Mouse (Mus musculus) kidney, postnatal 0 days (tissue): ENCODE data around the gene Pou3f1. TPM values are rescaled to one million over a fixed set of nuclear protein-coding genes. Genes with fewer than 3 reads are reported as not detected.
A peak's percentile ranks its signal among the peaks of the same experiment; 100 is the strongest.

Source experiments
- ATAC-seq: fragments of 200-750 bp; cut with Nextera tagmentation; replicated peaks from 2 replicates; pipeline ENCODE4 v1.8.0; 2017; ENCODE audit warnings: low read depth, moderate number of reproducible peaks, moderate TSS enrichment, moderate library complexity; ENCODE audit not compliant: low FRiP score
- DNase-seq: peaks from one replicate; pipeline ENCODE4 v3.0.0-alpha.2; 2016; ENCODE audit warnings: low spot score
- H3K27ac ChIP-seq: fragments of 300-500 bp; sonication (generic); 2 replicates; pipeline ENCODE4 v1.5.1; 2014; ENCODE audit warnings: mild to moderate bottlenecking
- H3K27me3 ChIP-seq: fragments of 300-500 bp; sonication (generic); 2 replicates; pipeline ENCODE4 v1.6.1; 2014; ENCODE audit warnings: low read length, mixed read lengths; ENCODE audit not compliant: insufficient read depth
- H3K36me3 ChIP-seq: fragments of 300-500 bp; sonication (generic); 2 replicates; pipeline ENCODE4 v1.6.1; 2014; ENCODE audit warnings: low read length, mixed read lengths; ENCODE audit not compliant: insufficient read depth
- H3K4me1 ChIP-seq: fragments of 300-500 bp; sonication (generic); replicated peaks from 2 replicates; pipeline ENCODE4 v1.6.1; 2014; ENCODE audit warnings: antibody characterized with exemption, low read length, mixed read lengths; ENCODE audit not compliant: insufficient read depth
- H3K4me2 ChIP-seq: fragments of 300-500 bp; sonication (generic); 2 replicates; pipeline ENCODE4 v1.6.1; 2014; ENCODE audit warnings: mild to moderate bottlenecking, low read length, moderate library complexity, mixed read lengths
- H3K4me3 ChIP-seq: fragments of 300-500 bp; sonication (generic); replicated peaks from 2 replicates; pipeline ENCODE4 v1.5.1; 2014; ENCODE audit warnings: low read depth, low read length
- H3K9ac ChIP-seq: fragments of 300-500 bp; sonication (generic); 2 replicates; pipeline ENCODE4 v1.6.1; 2014; ENCODE audit warnings: low read depth, low read length
- H3K9me3 ChIP-seq: fragments of 300-500 bp; sonication (generic); replicated peaks from 2 replicates; pipeline ENCODE4 v1.6.1; 2016; ENCODE audit warnings: low read length, inconsistent platforms, mixed read lengths
- CTCF ChIP-seq: IDR thresholded peaks from 2 replicates; pipeline ENCODE4 v1.5.1; 2016; ENCODE audit warnings: antibody characterized with exemption, low read depth, mild to moderate bottlenecking, moderate library complexity
- WGBS: fragments of 180-500 bp; shearing (Covaris S2); extraction: QIAGEN DNeasy Blood & Tissue Kit; methylation state at CpG from one replicate; pipeline ENCODE4 v1.1.7; 2014; 5-methylcytosine and 5-hydroxymethylcytosine counted together
- polyA plus RNA-seq: library from polyadenylated mRNA; unstranded; fragments of >200 nt; fragmentation: Nextera tagmentation; extraction: Ambion mirVana; gene quantifications from 2 replicates; pipeline ENCODE4 v1.2.1, GENCODE M21; 2015

Pou3f1 gene
- polyA plus RNA-seq, 1 experiment from 2014 or later, result 0.57 TPM

- peak overlapping the region; percentile 74 for H3K27ac ChIP-seq
- H3K4me2 ChIP-seq, result peak overlapping the region; percentile 94
- H3K9me3 ChIP-seq, result no peaks in the 10 kb centered on the region
- no peak for TF ChIP-seq CTCF
- H3K27me3 ChIP-seq, result no peaks in the 10 kb centered on the region
- DNase-seq, result peak; percentile 51
- WGBS, result 5% methylated on average over 22 of the region's 22 CpGs
- H3K9ac ChIP-seq, result peak overlapping the region; percentile 76
- no peak for ATAC-seq
- peaks cover 35% of the 10 kb centered on the region for H3K4me1 ChIP-seq
- H3K4me3 ChIP-seq, result peak overlapping the region; percentile 75
- no peaks in the 10 kb centered on the region for H3K36me3 ChIP-seq
Observed at GRCm38 (mm10) chr4:124701052-124701845, 44.6 kb downstream of the Pou3f1 start.

- H3K27me3 ChIP-seq, result no peaks in the 10 kb centered on the region
- H3K27ac ChIP-seq, result no peak overlapping the region
- DNase-seq (no peak), ATAC-seq (no peak)
- no peak overlapping the region for H3K9ac ChIP-seq
- H3K36me3 ChIP-seq, result no peaks in the 10 kb centered on the region
- peaks cover 34% of the 10 kb centered on the region for H3K4me1 ChIP-seq
- 42% methylated on average over 5 of the region's 5 CpGs for WGBS
- TF ChIP-seq CTCF, result no peak
- peak overlapping the region; percentile 94 for H3K4me2 ChIP-seq
- H3K4me3 ChIP-seq, result peak overlapping the region; percentile 75
- H3K9me3 ChIP-seq, result no peaks in the 10 kb centered on the region
Observed at GRCm38 (mm10) chr4:124701916-124702315, 45.3 kb downstream of the Pou3f1 start.

- 42% methylated on average over 2 of the region's 2 CpGs for WGBS
- DNase-seq, result no peak
- H3K9me3 ChIP-seq, result no peaks in the 10 kb centered on the region
- no peaks in the 10 kb centered on the region for H3K36me3 ChIP-seq
- TF ChIP-seq CTCF, result no peak
- H3K9ac ChIP-seq, result no peak overlapping the region
- no peaks in the 10 kb centered on the region for H3K27me3 ChIP-seq
- peaks cover 34% of the 10 kb centered on the region for H3K4me1 ChIP-seq
- 0 out of 2 replicates have a peak overlapping the region, but pooled peaks have one; percentile 2 for H3K4me3 ChIP-seq
- peak overlapping the region; percentile 90 for H3K27ac ChIP-seq
- no peak for ATAC-seq
- H3K4me2 ChIP-seq, result peak overlapping the region; percentile 39; the same call in 1 of the 2 replicates
Observed at GRCm38 (mm10) chr4:124703406-124703805, 46.8 kb downstream of the Pou3f1 start.

GRCm38 (mm10) chr4:124703881-124704796 is 47.5 kb downstream of the Pou3f1 start:
- Histone ChIP-seq H3K27ac (peak overlapping the region; percentile 90), H3K27me3 (no peaks in the 10 kb centered on the region), H3K4me2 (peak overlapping the region; percentile 39), H3K4me1 (peaks cover 35% of the 10 kb centered on the region), H3K4me3 (0 out of 2 replicates have a peak overlapping the region, but pooled peaks have one; percentile 7), H3K9me3 (no peaks in the 10 kb centered on the region), H3K9ac (no peak overlapping the region), H3K36me3 (no peaks in the 10 kb centered on the region)
- peak; percentile 53 for DNase-seq
- no peak for TF ChIP-seq CTCF
- 13% methylated on average over 6 of the region's 6 CpGs for WGBS
- ATAC-seq, result no peak

- WGBS, result 3% methylated on average over 11 of the region's 11 CpGs
- ATAC-seq (no peak), DNase-seq (peak; percentile 87)
- Histone ChIP-seq H3K4me3 (0 out of 2 replicates have a peak overlapping the region, but pooled peaks have one; percentile 7), H3K27ac (peak overlapping the region; percentile 90), H3K4me1 (peaks cover 37% of the 10 kb centered on the region), H3K9me3 (no peaks in the 10 kb centered on the region), H3K27me3 (no peaks in the 10 kb centered on the region), H3K9ac (no peak overlapping the region), H3K36me3 (no peaks in the 10 kb centered on the region), H3K4me2 (peak overlapping the region; percentile 39)
- no peak for TF ChIP-seq CTCF
Observed at GRCm38 (mm10) chr4:124704797-124705474, 48.3 kb downstream of the Pou3f1 start.
